Mouse (Mus musculus) lung, postnatal 0 days (tissue): ENCODE measurements at regions not wholly inside any gene's neighbourhood (a gene's known extent, or its start where the extent isn't known, plus 50 kb on each side); places are given as distances from the start of the nearest gene placed in this dataset.

ENCODE experiments used
- CTCF ChIP-seq: IDR thresholded peaks from 2 replicates; pipeline ENCODE4 v1.5.1; 2016; ENCODE audit warnings: antibody characterized with exemption, mild to moderate bottlenecking
- EP300 ChIP-seq: IDR thresholded peaks from 2 replicates; pipeline ENCODE4 v1.6.1; 2016; ENCODE audit warnings: antibody characterized with exemption, mild to moderate bottlenecking, control low read depth

DNA sequence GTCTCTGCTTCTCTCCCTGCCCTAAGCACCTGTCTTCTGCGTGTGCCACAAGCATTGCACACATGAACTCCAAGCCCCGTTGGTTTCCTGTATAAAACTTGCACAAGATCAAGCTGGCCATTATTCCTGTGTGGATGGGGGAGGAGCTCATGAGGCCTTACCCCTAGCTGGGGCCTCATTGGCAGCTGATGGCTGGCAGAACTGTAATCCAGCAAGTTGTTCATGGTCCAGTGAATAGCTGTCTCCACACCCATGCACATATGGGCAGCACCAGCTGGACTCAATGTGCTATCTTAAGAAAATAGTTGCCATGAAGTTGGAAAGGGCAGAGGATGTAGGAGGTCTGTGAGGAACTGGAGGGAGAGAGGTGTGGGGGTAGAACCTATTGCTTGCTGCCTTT is 288.3 kb upstream of the Igfbp3 start:
- no peak for TF ChIP-seq CTCF
- TF ChIP-seq EP300: no peak
